Mouse (Mus musculus) monocyte, adult 59 days (primary cell): Measurements from ENCODE around the gene Etv1. TPM values are rescaled to one million over a fixed set of nuclear protein-coding genes. Genes with fewer than 3 reads are reported as not detected.

ENCODE experiments used
- total RNA-seq, 2 experiments: library from RNA; stranded (reverse); gene quantifications; one replicate each; pipeline ENCODE4 v1.2.4; 2023

Gene Etv1
- 1 to 10 TPM; 5.6 to 9.2 TPM for total RNA-seq

GRCm38 (mm10) chr12:38779186-38779777 is at the start of gene Etv1:
TSS of gene Etv1 (plus strand) at chr12:38779380.

